Mouse (Mus musculus): ENCODE measurements around the gene Gm2115. TPM values are rescaled to one million over a fixed set of nuclear protein-coding genes. Genes with fewer than 3 reads are reported as not detected.

Gm2115 gene
- polyA plus RNA-seq, 1 experiment from 2014 or later: 1.3 TPM

DNA sequence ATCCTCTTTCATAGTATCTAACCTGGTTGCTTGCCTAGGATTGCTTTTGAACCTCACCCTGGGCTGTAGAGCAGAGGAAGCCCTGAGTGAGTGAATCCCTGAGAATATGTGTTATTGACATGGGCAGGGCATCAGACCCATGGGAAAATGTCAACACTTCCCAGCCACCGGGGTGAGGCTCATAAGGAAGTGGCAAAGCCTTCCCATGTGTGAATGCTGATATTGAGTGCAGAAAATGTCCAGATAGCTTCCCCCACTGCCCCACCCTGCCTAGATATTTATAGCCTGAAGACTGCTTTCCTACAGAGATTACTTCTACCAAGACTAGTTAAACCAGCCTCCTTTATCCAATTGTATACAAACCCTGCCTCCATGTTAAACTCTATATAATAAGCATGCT, 4.0 kb downstream of the Gm2115 start:
- Histone ChIP-seq H3K4me3 (ENCODE audit: low read depth, low read length) (no peak overlapping the region), H3K27ac (replicated peaks; ENCODE audit: low read depth, low read length) (no peak overlapping the region), H3K4me1 (ENCODE audit: control insufficient read depth, insufficient read depth, low read length) (no peaks in the 10 kb centered on the region), H3K4me2 (ENCODE audit: low read depth, low read length) (no peak overlapping the region), H3K27me3 (replicated peaks; ENCODE audit: control insufficient read depth, insufficient read depth, low read length) (peaks cover 23% of the 10 kb centered on the region), H3K9me3 (ENCODE audit: control insufficient read depth, low read length) (no peaks in the 10 kb centered on the region), H3K36me3 (ENCODE audit: control insufficient read depth, insufficient read depth, low read length) (no peaks in the 10 kb centered on the region), H3K9ac (ENCODE audit: low read depth, low read length) (no peak overlapping the region)
- WGBS: 79% methylated on average over 1 of the region's 1 CpGs
- DNase-seq (ENCODE audit: low spot score): no peak
- ATAC-seq (ENCODE audit: low read depth): no peak

GRCm38 (mm10) chr7:84534632-84535031, 5.9 kb downstream of the Gm2115 start:
- no peak for DNase-seq (ENCODE audit: low spot score)
- H3K36me3 ChIP-seq (ENCODE audit: control insufficient read depth, insufficient read depth, low read length): no peaks in the 10 kb centered on the region
- H3K9ac ChIP-seq (ENCODE audit: low read depth, low read length): no peak overlapping the region
- H3K4me2 ChIP-seq (ENCODE audit: low read depth, low read length): no peak overlapping the region
- 56% methylated on average over 3 of the region's 3 CpGs for WGBS
- ATAC-seq (ENCODE audit: low read depth): no peak
- peaks cover 10% of the 10 kb centered on the region for H3K27me3 ChIP-seq (replicated peaks; ENCODE audit: control insufficient read depth, insufficient read depth, low read length)
- H3K9me3 ChIP-seq (ENCODE audit: control insufficient read depth, low read length): no peaks in the 10 kb centered on the region
- H3K4me3 ChIP-seq (ENCODE audit: low read depth, low read length): no peak overlapping the region
- no peaks in the 10 kb centered on the region for H3K4me1 ChIP-seq (ENCODE audit: control insufficient read depth, insufficient read depth, low read length)
- no peak overlapping the region for H3K27ac ChIP-seq (replicated peaks; ENCODE audit: low read depth, low read length)

DNA sequence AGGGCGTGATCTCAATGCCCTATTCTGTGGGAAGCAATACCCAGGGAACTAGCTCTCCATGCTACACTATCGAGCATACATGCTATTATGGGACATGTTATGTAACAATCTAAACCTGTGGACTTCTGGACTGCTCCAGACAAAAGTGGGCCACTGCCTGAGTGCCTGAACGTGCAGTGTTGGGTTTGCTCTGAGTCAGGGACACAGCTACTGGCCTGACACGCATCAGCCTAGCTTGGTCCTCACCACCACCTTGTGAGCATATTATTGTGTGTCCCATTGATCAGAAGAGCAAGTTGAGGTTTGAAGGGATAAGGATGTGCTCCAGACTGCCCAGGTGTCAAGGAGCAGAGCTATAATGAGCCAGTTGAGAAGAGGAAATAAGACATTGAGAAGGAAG, 16.2 kb downstream of the Gm2115 start:
- ATAC-seq (ENCODE audit: low read depth) (no peak), DNase-seq (ENCODE audit: low spot score) (no peak)
- Histone ChIP-seq H3K9ac (ENCODE audit: low read depth, low read length) (no peak overlapping the region), H3K4me1 (ENCODE audit: control insufficient read depth, insufficient read depth, low read length) (no peaks in the 10 kb centered on the region), H3K36me3 (ENCODE audit: control insufficient read depth, insufficient read depth, low read length) (no peaks in the 10 kb centered on the region), H3K4me2 (ENCODE audit: low read depth, low read length) (no peak overlapping the region), H3K27ac (replicated peaks; ENCODE audit: low read depth, low read length) (no peak overlapping the region), H3K27me3 (replicated peaks; ENCODE audit: control insufficient read depth, insufficient read depth, low read length) (no peaks in the 10 kb centered on the region), H3K4me3 (ENCODE audit: low read depth, low read length) (no peak overlapping the region), H3K9me3 (ENCODE audit: control insufficient read depth, low read length) (no peaks in the 10 kb centered on the region)
- 78% methylated on average over 4 of the region's 4 CpGs for WGBS

- Histone ChIP-seq H3K4me1 (ENCODE audit: control insufficient read depth, insufficient read depth, low read length) (no peaks in the 10 kb centered on the region), H3K4me2 (ENCODE audit: low read depth, low read length) (no peak overlapping the region), H3K27ac (replicated peaks; ENCODE audit: low read depth, low read length) (no peak overlapping the region), H3K9me3 (ENCODE audit: control insufficient read depth, low read length) (no peaks in the 10 kb centered on the region), H3K4me3 (ENCODE audit: low read depth, low read length) (no peak overlapping the region), H3K9ac (ENCODE audit: low read depth, low read length) (no peak overlapping the region), H3K27me3 (replicated peaks; ENCODE audit: control insufficient read depth, insufficient read depth, low read length) (no peaks in the 10 kb centered on the region), H3K36me3 (ENCODE audit: control insufficient read depth, insufficient read depth, low read length) (no peaks in the 10 kb centered on the region)
- no peak for ATAC-seq (ENCODE audit: low read depth)
- no peak for DNase-seq (ENCODE audit: low spot score)
- WGBS: 71% methylated on average over 4 of the region's 4 CpGs
Measured at GRCm38 (mm10) chr7:84546667-84547066, 17.9 kb downstream of the Gm2115 start.

DNA sequence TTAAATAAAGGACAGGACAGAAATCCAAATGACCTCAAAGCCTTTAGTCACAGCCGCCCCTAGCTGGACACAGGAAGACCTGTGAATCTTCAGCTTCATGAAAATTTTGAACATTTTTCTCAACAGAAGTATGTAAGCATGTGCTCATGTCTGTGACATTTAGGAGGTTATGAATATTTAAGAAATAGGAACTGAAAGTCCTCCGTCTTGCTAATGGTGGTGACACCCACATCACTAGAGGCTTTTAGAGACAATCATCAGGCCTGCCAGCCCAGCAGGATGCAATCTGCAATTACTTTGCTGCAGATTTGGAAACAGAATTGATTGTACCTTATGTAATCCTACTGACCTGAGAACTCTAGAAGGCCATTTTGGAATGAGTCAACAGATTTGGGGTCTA, 22.7 kb downstream of the Gm2115 start:
- Histone ChIP-seq H3K9me3 (ENCODE audit: control insufficient read depth, low read length) (no peaks in the 10 kb centered on the region), H3K27ac (replicated peaks; ENCODE audit: low read depth, low read length) (no peak overlapping the region), H3K4me2 (ENCODE audit: low read depth, low read length) (no peak overlapping the region), H3K9ac (ENCODE audit: low read depth, low read length) (no peak overlapping the region), H3K27me3 (replicated peaks; ENCODE audit: control insufficient read depth, insufficient read depth, low read length) (no peaks in the 10 kb centered on the region), H3K4me1 (ENCODE audit: control insufficient read depth, insufficient read depth, low read length) (no peaks in the 10 kb centered on the region), H3K36me3 (ENCODE audit: control insufficient read depth, insufficient read depth, low read length) (no peaks in the 10 kb centered on the region), H3K4me3 (ENCODE audit: low read depth, low read length) (no peak overlapping the region)
- no peak for ATAC-seq (ENCODE audit: low read depth)
- WGBS: 82% methylated on average over 2 of the region's 2 CpGs
- DNase-seq (ENCODE audit: low spot score): no peak

DNA sequence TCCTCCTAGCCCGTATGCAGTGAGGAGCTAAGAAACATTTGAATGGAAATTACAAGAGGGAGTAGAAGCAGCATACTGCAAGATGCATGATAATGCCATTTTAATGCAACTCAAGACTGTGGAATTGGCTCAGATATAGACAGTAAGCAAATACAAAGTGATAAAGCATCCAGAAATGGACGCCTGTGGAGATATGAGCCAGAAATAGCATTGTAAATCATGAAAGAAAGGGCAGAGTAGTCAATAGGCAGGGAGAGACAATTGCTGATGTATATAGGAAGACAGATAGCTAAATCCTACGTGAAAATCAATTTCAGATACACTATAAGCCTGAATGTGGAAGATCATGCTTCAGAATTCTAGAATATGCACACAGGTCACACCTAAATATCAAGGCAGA, 26.5 kb downstream of the Gm2115 start:
- no peaks in the 10 kb centered on the region for H3K36me3 ChIP-seq (ENCODE audit: control insufficient read depth, insufficient read depth, low read length)
- no peaks in the 10 kb centered on the region for H3K4me1 ChIP-seq (ENCODE audit: control insufficient read depth, insufficient read depth, low read length)
- H3K27ac ChIP-seq (replicated peaks; ENCODE audit: low read depth, low read length): no peak overlapping the region
- WGBS: 77% methylated on average over 3 of the region's 3 CpGs
- H3K9me3 ChIP-seq (ENCODE audit: control insufficient read depth, low read length): no peaks in the 10 kb centered on the region
- no peak for ATAC-seq (ENCODE audit: low read depth)
- no peaks in the 10 kb centered on the region for H3K27me3 ChIP-seq (replicated peaks; ENCODE audit: control insufficient read depth, insufficient read depth, low read length)
- H3K4me3 ChIP-seq (ENCODE audit: low read depth, low read length): no peak overlapping the region
- H3K4me2 ChIP-seq (ENCODE audit: low read depth, low read length): no peak overlapping the region
- no peak for DNase-seq (ENCODE audit: low spot score)
- H3K9ac ChIP-seq (ENCODE audit: low read depth, low read length): no peak overlapping the region

DNA sequence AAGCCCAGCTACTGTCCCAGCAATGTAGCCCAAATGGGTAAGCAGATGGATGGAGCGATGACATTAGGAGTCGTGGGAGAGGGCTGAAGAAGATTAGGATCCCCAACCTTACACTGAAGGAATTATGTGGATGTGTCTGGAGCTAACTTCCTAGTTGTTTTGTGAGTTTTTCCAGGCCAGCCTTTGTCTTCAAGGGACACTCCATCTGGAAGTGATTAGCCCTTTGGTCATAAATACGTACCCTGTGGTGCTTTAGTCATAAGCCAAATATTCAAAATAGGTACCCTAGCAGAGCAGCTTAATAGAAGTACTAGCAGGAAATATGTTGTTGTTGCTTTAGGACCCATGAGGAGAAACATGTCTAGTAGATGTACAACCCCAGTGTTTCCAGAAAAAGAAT, 28.6 kb downstream of the Gm2115 start:
- 57% methylated on average over 3 of the region's 3 CpGs for WGBS
- no peaks in the 10 kb centered on the region for H3K36me3 ChIP-seq (ENCODE audit: control insufficient read depth, insufficient read depth, low read length)
- H3K4me2 ChIP-seq (ENCODE audit: low read depth, low read length): no peak overlapping the region
- no peak for ATAC-seq (ENCODE audit: low read depth)
- H3K4me3 ChIP-seq (ENCODE audit: low read depth, low read length): no peak overlapping the region
- H3K4me1 ChIP-seq (ENCODE audit: control insufficient read depth, insufficient read depth, low read length): no peaks in the 10 kb centered on the region
- DNase-seq (ENCODE audit: low spot score): no peak
- no peak overlapping the region for H3K27ac ChIP-seq (replicated peaks; ENCODE audit: low read depth, low read length)
- H3K9ac ChIP-seq (ENCODE audit: low read depth, low read length): no peak overlapping the region
- no peaks in the 10 kb centered on the region for H3K27me3 ChIP-seq (replicated peaks; ENCODE audit: control insufficient read depth, insufficient read depth, low read length)
- no peaks in the 10 kb centered on the region for H3K9me3 ChIP-seq (ENCODE audit: control insufficient read depth, low read length)

- no peaks in the 10 kb centered on the region for H3K36me3 ChIP-seq (ENCODE audit: control insufficient read depth, insufficient read depth, low read length)
- H3K4me3 ChIP-seq (ENCODE audit: low read depth, low read length): no peak overlapping the region
- 82% methylated on average over 1 of the region's 1 CpGs for WGBS
- ATAC-seq (ENCODE audit: low read depth) (no peak), DNase-seq (ENCODE audit: low spot score) (no peak)
- H3K27ac ChIP-seq (replicated peaks; ENCODE audit: low read depth, low read length): no peak overlapping the region
- no peaks in the 10 kb centered on the region for H3K9me3 ChIP-seq (ENCODE audit: control insufficient read depth, low read length)
- H3K4me1 ChIP-seq (ENCODE audit: control insufficient read depth, insufficient read depth, low read length): no peaks in the 10 kb centered on the region
- H3K27me3 ChIP-seq (replicated peaks; ENCODE audit: control insufficient read depth, insufficient read depth, low read length): no peaks in the 10 kb centered on the region
- no peak overlapping the region for H3K9ac ChIP-seq (ENCODE audit: low read depth, low read length)
- no peak overlapping the region for H3K4me2 ChIP-seq (ENCODE audit: low read depth, low read length)
Measured at GRCm38 (mm10) chr7:84560500-84560899, 31.7 kb downstream of the Gm2115 start.

DNA sequence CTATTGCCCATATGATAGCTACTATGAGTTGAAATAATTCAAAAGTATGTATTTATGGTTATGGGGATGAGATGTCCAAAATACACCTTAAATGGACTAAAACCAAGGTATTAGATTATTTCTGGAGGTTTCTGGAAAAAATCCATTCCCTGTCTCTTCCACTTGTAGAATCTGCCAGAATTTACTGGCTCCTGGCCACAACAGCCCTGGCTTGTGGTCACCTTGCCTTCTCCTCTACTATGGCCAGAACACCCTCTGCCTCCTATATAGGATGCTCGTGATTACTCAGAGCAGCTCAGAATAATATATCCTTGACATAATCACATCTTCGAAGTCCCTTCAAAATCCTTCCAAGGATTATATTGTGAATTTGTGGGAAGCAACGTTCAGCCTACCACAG, 35.5 kb downstream of the Gm2115 start:
- Histone ChIP-seq H3K4me3 (ENCODE audit: low read depth, low read length) (no peak overlapping the region), H3K27ac (replicated peaks; ENCODE audit: low read depth, low read length) (no peak overlapping the region), H3K9me3 (ENCODE audit: control insufficient read depth, low read length) (no peaks in the 10 kb centered on the region), H3K4me2 (ENCODE audit: low read depth, low read length) (no peak overlapping the region), H3K4me1 (ENCODE audit: control insufficient read depth, insufficient read depth, low read length) (no peaks in the 10 kb centered on the region), H3K9ac (ENCODE audit: low read depth, low read length) (no peak overlapping the region), H3K27me3 (replicated peaks; ENCODE audit: control insufficient read depth, insufficient read depth, low read length) (no peaks in the 10 kb centered on the region), H3K36me3 (ENCODE audit: control insufficient read depth, insufficient read depth, low read length) (no peaks in the 10 kb centered on the region)
- no peak for ATAC-seq (ENCODE audit: low read depth)
- DNase-seq (ENCODE audit: low spot score): no peak
- 82% methylated on average over 3 of the region's 3 CpGs for WGBS

Data from embryonic facial prominence, embryonic 14.5 days (tissue).